Mouse (Mus musculus) testis, adult 2 months (tissue): ENCODE data around the gene Gm49394. TPM values are rescaled to one million over a fixed set of nuclear protein-coding genes. Genes with fewer than 3 reads are reported as not detected.

Experiments
- H3K27ac ChIP-seq: fragments of 200-500 bp; 2 replicates; pipeline ENCODE4 v1.5.1; 2012; ENCODE audit warnings: low read depth, low read length; ENCODE audit not compliant: control insufficient read depth, insufficient read depth
- H3K27me3 ChIP-seq: fragments of 200-500 bp; 2 replicates; pipeline ENCODE4 v1.6.1; 2012; ENCODE audit warnings: mild to moderate bottlenecking, low read length, moderate library complexity; ENCODE audit not compliant: control insufficient read depth, insufficient read depth
- H3K36me3 ChIP-seq: fragments of 200-500 bp; 2 replicates; pipeline ENCODE4 v1.6.1; 2012; ENCODE audit warnings: mild to moderate bottlenecking, low read length; ENCODE audit not compliant: control insufficient read depth, insufficient read depth
- H3K4me1 ChIP-seq: fragments of 200-500 bp; 2 replicates; pipeline ENCODE4 v1.6.1; 2012; ENCODE audit warnings: low read length; ENCODE audit not compliant: control insufficient read depth, insufficient read depth
- H3K4me3 ChIP-seq: fragments of 200-500 bp; 2 replicates; pipeline ENCODE4 v1.5.1; 2012; ENCODE audit warnings: low read depth, mild to moderate bottlenecking, low read length, moderate library complexity, mixed read lengths; ENCODE audit not compliant: control insufficient read depth
- CTCF ChIP-seq: fragments of 200-500 bp; IDR thresholded peaks from 2 replicates; pipeline ENCODE4 v1.5.1; 2012; ENCODE audit warnings: low read depth, mild to moderate bottlenecking, inconsistent platforms, low read length, moderate library complexity; ENCODE audit not compliant: control insufficient read depth, insufficient read depth, insufficient replicate concordance
- POLR2A ChIP-seq: fragments of 200-500 bp; IDR thresholded peaks from 2 replicates; pipeline ENCODE4 v1.6.1; 2012; ENCODE audit warnings: low read depth, mild to moderate bottlenecking, inconsistent platforms, low read length, moderate library complexity; ENCODE audit not compliant: control insufficient read depth
- polyA plus RNA-seq: library from polyadenylated mRNA; depleted of rRNA; stranded (reverse); fragments of >200 nt; gene quantifications from 2 replicates; pipeline ENCODE4 v1.2.3, GENCODE M21; 2012

Gm49394 gene
- polyA plus RNA-seq, 1 experiment, result 0.21 TPM

GRCm38 (mm10) chr7:142659181-142659681 is 10.5 kb downstream of the Gm49394 start:
- Histone ChIP-seq H3K27ac (no peak overlapping the region), H3K4me1 (peaks cover 8% of the 10 kb centered on the region), H3K4me3 (peak overlapping the region; percentile 58), H3K27me3 (peaks cover 2% of the 10 kb centered on the region; the same call in 1 of the 2 replicates), H3K36me3 (no peaks in the 10 kb centered on the region)
- TF ChIP-seq CTCF (no peak), POLR2A (no peak)

DNA sequence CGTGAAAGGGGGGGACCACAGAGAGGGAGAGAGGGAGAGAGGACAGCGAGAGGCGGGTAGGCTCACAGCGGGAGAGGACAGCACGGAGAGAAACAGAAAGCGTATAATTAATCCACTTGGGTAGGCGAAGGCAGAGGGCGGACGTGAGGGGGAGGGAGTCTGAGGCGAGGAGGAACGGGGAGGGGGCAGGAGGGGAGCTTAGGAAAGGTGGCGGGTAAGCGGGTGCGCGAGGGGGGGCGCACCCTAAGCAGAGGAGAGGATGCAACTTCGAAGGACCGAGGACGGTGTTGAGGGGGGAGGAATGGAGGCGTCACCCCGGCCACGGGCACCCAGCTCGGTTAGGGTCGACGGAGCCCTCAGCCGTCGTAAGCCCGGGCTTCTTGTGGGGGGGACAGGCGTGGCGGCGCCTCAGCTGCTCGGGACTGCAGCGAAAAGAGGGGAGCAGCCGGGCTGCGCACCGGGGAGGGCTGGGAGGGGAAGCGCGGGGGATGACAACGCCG is 11.0 kb downstream of the Gm49394 start:
- Histone ChIP-seq H3K36me3 (no peaks in the 10 kb centered on the region), H3K4me1 (peaks cover 3% of the 10 kb centered on the region), H3K27me3 (peaks cover 1% of the 10 kb centered on the region; the same call in 1 of the 2 replicates), H3K27ac (no peak overlapping the region), H3K4me3 (peak overlapping the region; percentile 58)
- no peak for TF ChIP-seq CTCF
- TF ChIP-seq POLR2A, result no peak

GRCm38 (mm10) chr7:142657821-142658614 is 11.7 kb downstream of the Gm49394 start:
- peak overlapping the region; percentile 19 for H3K4me3 ChIP-seq
- no peak for TF ChIP-seq POLR2A
- TF ChIP-seq CTCF, result no peak
- no peaks in the 10 kb centered on the region for H3K36me3 ChIP-seq
- H3K27ac ChIP-seq, result no peak overlapping the region
- H3K4me1 ChIP-seq, result peaks cover 2% of the 10 kb centered on the region
- no peaks in the 10 kb centered on the region; the same call in 1 of the 2 replicates for H3K27me3 ChIP-seq

GRCm38 (mm10) chr7:142657341-142657791 is 12.4 kb downstream of the Gm49394 start:
- Histone ChIP-seq H3K4me3 (no peak overlapping the region), H3K36me3 (no peaks in the 10 kb centered on the region), H3K4me1 (peaks cover 2% of the 10 kb centered on the region), H3K27ac (no peak overlapping the region), H3K27me3 (no peaks in the 10 kb centered on the region; the same call in 1 of the 2 replicates)
- TF ChIP-seq POLR2A (no peak), CTCF (no peak)

GRCm38 (mm10) chr7:142656055-142656454 is 13.7 kb downstream of the Gm49394 start:
- H3K36me3 ChIP-seq, result no peaks in the 10 kb centered on the region
- H3K4me3 ChIP-seq, result no peak overlapping the region
- peaks cover 2% of the 10 kb centered on the region for H3K4me1 ChIP-seq
- TF ChIP-seq POLR2A (no peak), CTCF (no peak)
- H3K27ac ChIP-seq, result no peak overlapping the region
- no peaks in the 10 kb centered on the region; the same call in 1 of the 2 replicates for H3K27me3 ChIP-seq

DNA sequence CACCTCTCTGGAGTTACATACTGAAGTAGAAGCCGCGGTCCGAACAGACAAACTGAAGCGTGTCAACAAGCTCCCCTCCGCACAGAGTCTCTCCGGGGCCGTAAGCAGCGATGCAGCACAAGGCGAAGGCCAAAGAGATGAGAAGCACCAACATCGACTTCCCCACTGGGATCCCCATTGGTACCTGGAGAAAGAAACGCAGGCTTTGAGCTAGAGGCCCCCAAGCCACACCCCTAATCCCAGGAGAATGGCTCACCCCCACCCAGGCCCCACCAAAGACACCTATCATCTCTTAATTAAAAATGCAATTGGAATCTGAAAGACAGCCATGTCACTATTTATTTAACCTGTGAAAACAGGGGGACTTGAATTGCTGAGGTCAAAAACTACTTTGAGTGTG is 14.1 kb downstream of the Gm49394 start:
- Histone ChIP-seq H3K4me1 (no peaks in the 10 kb centered on the region; the same call in 1 of the 2 replicates), H3K4me3 (no peak overlapping the region), H3K36me3 (no peaks in the 10 kb centered on the region), H3K27ac (no peak overlapping the region), H3K27me3 (no peaks in the 10 kb centered on the region; the same call in 1 of the 2 replicates)
- no peak for TF ChIP-seq POLR2A
- TF ChIP-seq CTCF, result no peak

GRCm38 (mm10) chr7:142653726-142654125 is 16.0 kb downstream of the Gm49394 start:
- Histone ChIP-seq H3K4me3 (no peak overlapping the region), H3K27ac (no peak overlapping the region), H3K36me3 (no peaks in the 10 kb centered on the region), H3K27me3 (no peaks in the 10 kb centered on the region; the same call in 1 of the 2 replicates), H3K4me1 (no peaks in the 10 kb centered on the region; the same call in 1 of the 2 replicates)
- no peak for TF ChIP-seq POLR2A
- no peak for TF ChIP-seq CTCF
